Mouse (Mus musculus): Measurements from ENCODE around the gene Gm27179.
"Not testable (repeated sequence)": the region's sequence is repeated elsewhere in the genome, so short reads cannot be mapped to it uniquely, and the experiment has no call there.

Gm27179 gene

GRCm38 (mm10) chr14:69473322-69473721 lies 39.0 kb downstream of the Gm27179 start:
- in situ Hi-C loops (cut with MboI, MseI) = loop anchor here (5.0 kb wide), 2 partner anchors 219 to 221 kb away; no protein-coding TSS in a partner anchor

- in situ Hi-C loops (cut with MboI, MseI) = loop anchor here (5.0 kb wide), 2 partner anchors 218 to 222 kb away; no protein-coding TSS in a partner anchor
Measured at GRCm38 (mm10) chr14:69470122-69470708, 42.1 kb downstream of the Gm27179 start.

GRCm38 (mm10) chr14:69467612-69468366 lies 44.6 kb downstream of the Gm27179 start:
- in situ Hi-C loops (cut with MboI, MseI) = not testable (repeated sequence)

- in situ Hi-C loops (cut with MboI, MseI) = not testable (repeated sequence)
Measured at GRCm38 (mm10) chr14:69464465-69464864, 47.9 kb downstream of the Gm27179 start.
